Mouse (Mus musculus) frontal cortex, adult 2 months (tissue): ENCODE results near the gene Adcy1. TPM values are rescaled to one million over a fixed set of nuclear protein-coding genes. Genes with fewer than 3 reads are reported as not detected.

Experiments used
- DNase-seq, 2 experiments: peaks; one replicate each; pipeline ENCODE4 v3.0.0; 2022; ENCODE audit warnings: low spot score in 1 of 2; ENCODE audit errors: extremely low spot score in 1 of 2
- polyA plus RNA-seq: library from polyadenylated mRNA; depleted of rRNA; stranded (reverse); fragments of >200 nt; gene quantifications from 2 replicates; pipeline ENCODE4 v1.2.3, GENCODE M21; 2012

Adcy1 gene
- polyA plus RNA-seq, 1 experiment = 108 TPM

DNA sequence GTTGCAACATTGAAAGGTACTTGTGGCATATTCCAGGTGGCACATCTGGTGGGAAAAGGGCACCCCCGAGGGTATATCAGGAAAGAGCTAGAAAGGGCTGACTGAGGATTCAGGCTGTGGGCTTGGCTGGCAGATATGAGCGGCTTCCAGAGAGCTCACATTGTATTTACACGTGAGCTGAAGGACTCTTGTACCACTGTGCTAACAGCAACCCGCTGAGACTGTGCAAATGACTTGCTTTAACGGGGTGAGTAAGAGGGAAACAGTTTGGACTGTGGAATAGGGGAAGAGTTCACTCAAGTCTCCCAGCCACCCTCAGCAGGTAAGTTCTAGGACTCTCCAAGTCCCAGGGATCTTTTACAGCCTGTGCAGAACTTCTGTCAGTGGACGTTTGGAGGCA, 110.4 kb downstream of the Adcy1 start:
- DNase-seq = no peak

DNA sequence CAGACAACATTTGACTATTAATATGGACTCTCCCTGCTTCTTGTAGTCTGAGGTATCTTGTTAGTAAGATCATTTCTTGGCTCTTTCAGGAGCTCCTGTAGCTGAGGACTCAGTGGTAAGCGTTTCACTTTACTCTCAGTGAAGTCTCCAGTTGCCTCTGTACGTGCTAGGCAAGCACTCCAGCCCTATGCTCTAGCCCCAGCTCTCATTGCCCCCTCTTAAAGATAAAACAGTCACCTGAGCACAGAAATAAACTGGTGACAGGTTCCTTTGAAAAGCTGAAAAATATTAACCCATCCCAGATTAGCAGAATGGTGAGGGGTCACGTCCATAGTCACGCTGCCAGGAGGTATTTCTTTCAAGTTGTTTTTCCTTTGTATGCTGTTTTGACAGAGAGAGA, 115.4 kb downstream of the Adcy1 start:
- DNase-seq = no peak

DNA sequence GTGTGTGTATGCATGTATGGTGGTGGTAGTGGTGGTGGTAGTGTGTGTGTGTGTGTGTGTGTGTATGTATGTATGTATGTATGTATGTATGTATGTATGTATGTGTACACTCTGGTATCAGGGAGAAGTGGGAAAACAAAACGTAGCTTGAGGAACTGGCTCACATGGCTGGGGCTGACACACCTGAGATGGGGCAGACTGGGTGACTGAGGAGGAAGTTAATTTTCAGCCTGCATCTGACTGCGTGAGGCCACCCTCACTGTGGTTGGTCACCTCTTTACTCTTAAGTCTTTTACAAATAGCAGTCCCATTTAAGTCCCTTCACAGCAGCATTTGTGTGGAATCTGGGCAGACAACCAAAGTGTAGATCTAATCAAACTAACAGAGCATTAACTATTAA, 116.0 kb downstream of the Adcy1 start:
- DNase-seq = no peak

GRCm38 (mm10) chr11:7182409-7183042, 119.2 kb downstream of the Adcy1 start:
- DNase-seq = no peak

- DNase-seq = no peak
These were observed 121.1 kb downstream of the Adcy1 start for GRCm38 (mm10) chr11:7184420-7184819.

GRCm38 (mm10) chr11:7187472-7187871, 124.2 kb downstream of the Adcy1 start:
- DNase-seq = no peak

GRCm38 (mm10) chr11:7188469-7188868, 125.2 kb downstream of the Adcy1 start, which contains the start of gene Gm11985:
TSS of gene Gm11985 (minus strand) at chr11:7188569.
- no peak for DNase-seq

GRCm38 (mm10) chr11:7192710-7193109, 129.4 kb downstream of the Adcy1 start:
- DNase-seq = no peak

- DNase-seq = no peak
These were observed 129.8 kb downstream of the Adcy1 start for GRCm38 (mm10) chr11:7193134-7193533.

- DNase-seq = no peak
These were observed 131.4 kb downstream of the Adcy1 start for GRCm38 (mm10) chr11:7194432-7195311.

DNA sequence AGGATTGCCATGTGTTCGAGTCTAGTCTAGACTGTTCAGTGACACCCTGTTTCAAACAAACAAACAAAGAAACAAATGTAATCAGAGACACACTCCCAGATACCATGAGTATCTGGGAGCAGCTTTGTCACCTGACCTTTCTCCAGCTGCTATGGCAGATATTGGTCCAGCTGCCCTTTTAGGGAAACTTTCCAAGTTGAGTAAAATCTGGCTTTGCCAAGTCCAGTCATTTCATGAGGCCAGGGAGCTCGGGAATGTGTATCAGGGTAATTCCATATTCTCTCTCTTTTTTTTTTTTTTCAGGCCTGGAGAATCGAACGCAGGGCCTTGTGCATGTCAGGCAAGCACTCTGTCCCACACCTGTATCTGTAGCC, 132.0 kb downstream of the Adcy1 start:
- DNase-seq = no peak

DNA sequence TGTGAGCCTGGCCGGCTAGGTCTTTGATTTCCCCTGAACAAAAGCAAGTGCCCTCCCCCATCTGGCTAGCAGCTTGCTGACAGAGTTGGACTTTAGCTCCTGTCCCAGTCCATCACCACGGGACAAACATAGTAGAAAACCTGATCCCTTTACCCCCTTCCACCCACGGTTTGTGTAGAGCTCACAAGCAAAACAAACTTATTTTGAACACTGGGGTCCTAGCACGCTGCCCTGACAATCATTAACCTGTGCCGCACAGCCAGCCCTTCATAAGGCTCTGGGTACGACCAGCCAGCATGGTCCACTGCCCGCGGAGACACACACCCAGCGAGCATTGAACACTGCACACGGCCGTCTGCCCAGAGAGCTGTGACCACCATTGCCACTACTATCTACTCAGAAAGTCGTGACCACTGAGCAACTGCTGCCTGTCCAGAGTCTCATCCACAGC, 134.2 kb downstream of the Adcy1 start, which contains the start of gene Igfbp1:
Gene Igfbp1 (plus strand): TSS at position 292 of the 451 bp plus-strand sequence.
- DNase-seq = no peak

DNA sequence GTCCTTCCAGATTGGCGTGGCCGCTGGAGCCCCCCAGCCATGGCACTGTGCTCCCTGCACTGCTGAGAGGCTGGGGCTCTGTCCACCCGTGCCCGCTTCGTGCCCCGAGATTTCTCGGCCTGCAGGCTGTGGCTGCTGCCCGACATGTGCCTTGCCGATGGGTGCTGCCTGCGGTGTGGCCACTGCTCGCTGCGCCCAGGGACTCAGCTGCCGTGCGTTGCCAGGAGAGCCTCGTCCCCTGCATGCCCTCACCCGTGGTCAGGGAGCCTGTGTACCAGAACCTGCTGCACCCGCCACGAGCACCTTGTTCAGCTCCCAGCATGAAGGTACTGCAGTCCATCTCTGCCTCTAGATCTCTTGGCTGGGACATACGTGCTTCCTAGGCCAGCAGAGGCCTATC, 134.7 kb downstream of the Adcy1 start:
- DNase-seq = no peak

GRCm38 (mm10) chr11:7198481-7199256, 135.4 kb downstream of the Adcy1 start:
- DNase-seq = no peak

DNA sequence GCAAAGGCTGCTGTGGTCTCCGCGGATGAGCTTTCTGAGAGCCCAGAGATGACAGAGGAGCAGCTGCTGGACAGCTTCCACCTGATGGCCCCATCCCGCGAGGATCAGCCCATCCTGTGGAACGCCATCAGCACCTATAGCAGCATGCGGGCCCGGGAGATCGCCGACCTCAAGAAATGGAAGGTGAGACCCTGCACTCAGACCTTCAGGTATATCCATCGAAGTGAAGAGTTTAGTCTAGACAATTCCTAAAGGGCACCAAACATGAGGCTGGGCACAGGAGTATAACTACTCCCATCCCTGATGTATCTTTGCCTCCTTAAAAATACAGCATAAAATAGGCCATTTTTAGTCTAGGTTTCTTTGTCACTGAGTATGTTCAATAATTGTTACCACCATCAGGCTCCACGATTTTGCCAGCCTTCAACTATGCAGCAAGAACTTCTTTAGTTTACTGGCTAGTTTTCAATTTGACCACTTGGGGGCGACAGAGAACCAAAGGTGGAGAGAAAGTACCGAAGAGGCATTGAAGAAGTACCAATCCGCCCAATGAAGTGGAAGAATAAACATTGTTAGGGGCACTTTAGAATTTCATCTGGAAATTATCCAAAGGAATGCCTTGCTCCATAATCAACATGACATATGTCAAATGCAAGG, 136.6 kb downstream of the Adcy1 start:
- DNase-seq = peak in 1 of 2 experiments; percentile 86

GRCm38 (mm10) chr11:7200393-7200783, 137.1 kb downstream of the Adcy1 start:
- no peak for DNase-seq

- no peak for DNase-seq
These were observed 138.9 kb downstream of the Adcy1 start for GRCm38 (mm10) chr11:7202206-7202605.

GRCm38 (mm10) chr11:7203846-7204245, 140.6 kb downstream of the Adcy1 start:
- DNase-seq = no peak

DNA sequence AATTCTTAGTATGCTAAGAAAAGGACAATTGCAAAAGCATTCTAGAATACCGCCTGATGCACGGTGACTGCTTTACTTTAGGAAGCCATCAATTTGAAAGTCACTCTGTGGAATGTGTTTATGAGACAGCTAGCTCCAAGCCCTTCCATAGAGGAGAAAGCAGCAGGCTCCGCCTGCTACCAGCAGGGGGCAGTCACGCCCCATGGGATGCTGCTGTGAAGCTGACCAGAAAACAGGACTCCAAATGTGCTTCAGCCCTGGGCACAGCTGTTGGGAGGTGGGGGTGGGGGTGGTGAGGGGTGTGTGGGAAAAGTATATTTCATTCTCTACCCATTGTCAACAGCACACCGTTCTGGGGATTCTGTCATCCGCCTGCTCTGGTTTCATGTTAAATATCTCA, 147.1 kb downstream of the Adcy1 start:
- peak in 1 of 2 experiments; percentile 89 for DNase-seq

- no peak for DNase-seq
These were observed 147.9 kb downstream of the Adcy1 start for GRCm38 (mm10) chr11:7211211-7211610.
